ENCODE assay signal across 12 mouse cellular contexts in genomic region chr14:13000997-13001699, GRCm38 (mm10).
DNase-seq lines count a peak whose midpoint lies in the region.
"Had no signal": no experiment of that assay in that cellular context is flagged by ENCODE, and none has a peak within 500 bp of the region (broad histone marks: within the 10 kb centered on the region; RNA-seq: fewer than 3 reads in every experiment).

No protein-coding gene starts in this region.

- no peaks in the 10 kb centered on the region for H3K36me3 ChIP-seq in forebrain, embryonic 10.5 days (replicated peaks)
- H3K36me3 ChIP-seq: liver, embryonic 13.5 days; midbrain, embryonic 10.5 days had no signal

- H3K27ac ChIP-seq in forebrain, embryonic 10.5 days, result no peak overlapping the region
- H3K27ac ChIP-seq: kidney, postnatal 0 days; liver, embryonic 13.5 days; midbrain, embryonic 10.5 days had no signal

- no peaks in the 10 kb centered on the region for H3K27me3 ChIP-seq in forebrain, embryonic 10.5 days (ENCODE audit: poor library complexity, severe bottlenecking)
- H3K27me3 ChIP-seq: liver, embryonic 13.5 days had no signal

- H3K4me3 ChIP-seq in forebrain, embryonic 10.5 days, result no peak overlapping the region
- H3K4me3 ChIP-seq: liver, embryonic 13.5 days; midbrain, embryonic 10.5 days had no signal

- WGBS in forebrain, embryonic 10.5 days, result 89% methylated on average over 1 of the region's 1 CpGs

- no peaks in the 10 kb centered on the region for H3K9me3 ChIP-seq in forebrain, embryonic 10.5 days
- H3K9me3 ChIP-seq: liver, embryonic 13.5 days; midbrain, embryonic 10.5 days had no signal

- H3K4me1 ChIP-seq in forebrain, embryonic 10.5 days, result no peaks in the 10 kb centered on the region
- H3K4me1 ChIP-seq: liver, embryonic 13.5 days; midbrain, embryonic 10.5 days had no signal

- DNase-seq in adrenal gland, adult (ENCODE audit: inconsistent age in 2 of 2, low spot score in 1 of 2), result peak; percentile 83 to 93
- no peak for DNase-seq in adrenal gland, postnatal 4 days (ENCODE audit: low spot score in 2 of 2)
- peak; percentile 75 for DNase-seq in adrenal gland, adult 8-10 months
- peak; percentile 69 for DNase-seq in layer of hippocampus, adult 9-11 months
- DNase-seq in lung, postnatal 14 days, result peak; percentile 14
- DNase-seq in thymus, postnatal 25 days, result no peak
- DNase-seq in cerebellum, postnatal 4 days (ENCODE audit: low spot score in 2 of 2), result no peak
- no peak for DNase-seq in forebrain, embryonic 10.5 days (ENCODE audit: extremely low spot score, low spot score)
- DNase-seq: liver, embryonic 13.5 days; thymus, adult 2 months had no signal

Comparison
In these comparisons a context has a peak if more than half of its experiments do, and no peak if none do; other contexts are left out.
1. DNase-seq: peak in adrenal gland, adult (2 of 2), adrenal gland, adult 8-10 months (single experiment), layer of hippocampus, adult 9-11 months (single experiment) and lung, postnatal 14 days (single experiment); none in adrenal gland, postnatal 4 days (0 of 2), thymus, postnatal 25 days (single experiment), cerebellum, postnatal 4 days (0 of 2) and forebrain, embryonic 10.5 days (single experiment).